28 mouse cellular contexts compared by ENCODE assay signal in genomic region chr17:71096557-71097208, GRCm38 (mm10).
DNase-seq lines count a peak whose midpoint lies in the region; ATAC-seq and TF ChIP-seq lines count a peak whose summit lies in the region.
"Had no signal": no experiment of that assay in that cellular context is flagged by ENCODE, and none has a peak within 500 bp of the region (broad histone marks: within the 10 kb centered on the region; RNA-seq: fewer than 3 reads in every experiment).

No protein-coding gene starts in this region.

- no peak for TF ChIP-seq POLR2A in liver, adult 2 months (IDR thresholded peaks at IDR 0.05; ENCODE audit: extremely low read depth, insufficient read depth, low read length)
- TF ChIP-seq POLR2A in small intestine, adult 2 months (IDR thresholded peaks at IDR 0.05; ENCODE audit: low read depth, low read length) = no peak

- H3K4me3 ChIP-seq in heart, embryonic 15.5 days = no peak overlapping the region
- no peak overlapping the region for H3K4me3 ChIP-seq in heart, embryonic 11.5 days (ENCODE audit: low read depth, low read length)
- H3K4me3 ChIP-seq in liver, adult 2 months (ENCODE audit: insufficient read depth, low read depth, low read length) = no peak overlapping the region
- H3K4me3 ChIP-seq in small intestine, adult 2 months (ENCODE audit: low read depth, low read length) = no peak overlapping the region
- H3K4me3 ChIP-seq: embryonic facial prominence, embryonic 10.5 days; embryonic facial prominence, embryonic 15.5 days; forebrain, embryonic 12.5 days; heart, embryonic 10.5 days; limb, embryonic 10.5 days; limb, embryonic 15.5 days; midbrain, embryonic 10.5 days; myocyte; neural tube, embryonic 12.5 days had no signal

- no peaks in the 10 kb centered on the region for H3K9me3 ChIP-seq in heart, embryonic 15.5 days (replicated peaks)
- H3K9me3 ChIP-seq in heart, embryonic 11.5 days (replicated peaks; ENCODE audit: control insufficient read depth, low read length) = no peaks in the 10 kb centered on the region
- H3K9me3 ChIP-seq: embryonic facial prominence, embryonic 10.5 days; embryonic facial prominence, embryonic 15.5 days; forebrain, embryonic 12.5 days; heart, embryonic 10.5 days; limb, embryonic 10.5 days; limb, embryonic 15.5 days; midbrain, embryonic 10.5 days; neural tube, embryonic 12.5 days had no signal

- H3K4me2 ChIP-seq in heart, embryonic 15.5 days = no peak overlapping the region
- no peak overlapping the region for H3K4me2 ChIP-seq in heart, embryonic 11.5 days
- H3K4me2 ChIP-seq: embryonic facial prominence, embryonic 15.5 days; forebrain, embryonic 12.5 days; hindbrain, embryonic 14.5 days; limb, embryonic 15.5 days; neural tube, embryonic 12.5 days had no signal

- ATAC-seq in heart, embryonic 15.5 days (replicated peaks; ENCODE audit: insufficient number of reproducible peaks, insufficient read depth, low FRiP score, low read depth) = no peak
- no peak for ATAC-seq in heart, embryonic 11.5 days (replicated peaks; ENCODE audit: insufficient number of reproducible peaks, low FRiP score, low TSS enrichment)
- ATAC-seq in megakaryocyte, adult 5-6 weeks (ENCODE audit: poor library complexity, severe bottlenecking) = peak; percentile 19; the same call in 1 of the 2 replicates
- ATAC-seq: forebrain, postnatal 0 days; midbrain, embryonic 16.5 days had no signal

- H3K36me3 ChIP-seq in heart, embryonic 15.5 days = peaks cover 38% of the 10 kb centered on the region
- H3K36me3 ChIP-seq in heart, embryonic 11.5 days (ENCODE audit: control insufficient read depth, insufficient read depth, low read length) = peaks cover 7% of the 10 kb centered on the region; the same call in 1 of the 2 replicates
- no peaks in the 10 kb centered on the region for H3K36me3 ChIP-seq in liver, adult 2 months (ENCODE audit: control insufficient read depth, insufficient read depth, low read length)
- no peaks in the 10 kb centered on the region for H3K36me3 ChIP-seq in small intestine, adult 2 months (ENCODE audit: control insufficient read depth, insufficient read depth, low read length)
- H3K36me3 ChIP-seq: embryonic facial prominence, embryonic 10.5 days; embryonic facial prominence, embryonic 15.5 days; forebrain, embryonic 12.5 days; limb, embryonic 10.5 days; limb, embryonic 15.5 days; midbrain, embryonic 10.5 days; neural tube, embryonic 12.5 days had no signal

- H3K79me2 ChIP-seq in liver, adult 2 months (ENCODE audit: control insufficient read depth, insufficient read depth, low read length) = no peaks in the 10 kb centered on the region

- peaks cover 26% of the 10 kb centered on the region for H3K4me1 ChIP-seq in heart, embryonic 15.5 days (replicated peaks)
- H3K4me1 ChIP-seq in heart, embryonic 11.5 days (ENCODE audit: control insufficient read depth, insufficient read depth, low read length) = no peaks in the 10 kb centered on the region
- H3K4me1 ChIP-seq in liver, adult 2 months (ENCODE audit: control insufficient read depth, insufficient read depth, low read length) = peaks cover 25% of the 10 kb centered on the region
- peaks cover 41% of the 10 kb centered on the region for H3K4me1 ChIP-seq in small intestine, adult 2 months (ENCODE audit: control insufficient read depth, insufficient read depth, insufficient read length, low read length)
- H3K4me1 ChIP-seq: embryonic facial prominence, embryonic 15.5 days; forebrain, embryonic 12.5 days; heart, embryonic 10.5 days; neural tube, embryonic 12.5 days had no signal

- no peak for TF ChIP-seq CTCF in liver, adult 2 months (IDR thresholded peaks at IDR 0.05; ENCODE audit: low read depth, low read length)
- TF ChIP-seq CTCF in small intestine, adult 2 months (IDR thresholded peaks at IDR 0.05; ENCODE audit: extremely low read depth, insufficient read length, insufficient replicate concordance, low read depth, low read length) = no peak

- H3K27me3 ChIP-seq in heart, embryonic 15.5 days = no peaks in the 10 kb centered on the region
- H3K27me3 ChIP-seq in heart, embryonic 11.5 days (ENCODE audit: control insufficient read depth, insufficient read depth, low read length) = no peaks in the 10 kb centered on the region
- H3K27me3 ChIP-seq in liver, adult 2 months (ENCODE audit: control insufficient read depth, insufficient read depth, low read length) = no peaks in the 10 kb centered on the region
- H3K27me3 ChIP-seq in small intestine, adult 2 months (ENCODE audit: control insufficient read depth, insufficient read depth, low read length) = no peaks in the 10 kb centered on the region
- H3K27me3 ChIP-seq: embryonic facial prominence, embryonic 15.5 days; forebrain, embryonic 12.5 days; limb, embryonic 15.5 days; neural tube, embryonic 12.5 days had no signal

- H3K9ac ChIP-seq in heart, embryonic 15.5 days = no peak overlapping the region
- H3K9ac ChIP-seq in heart, embryonic 11.5 days (ENCODE audit: low read depth, low read length) = no peak overlapping the region
- peak overlapping the region; percentile 36; the same call in 1 of the 2 replicates for H3K9ac ChIP-seq in liver, adult 2 months (ENCODE audit: low read depth, low read length)
- H3K9ac ChIP-seq: embryonic facial prominence, embryonic 15.5 days; forebrain, embryonic 12.5 days; forebrain, postnatal 0 days; hindbrain, embryonic 14.5 days; limb, embryonic 15.5 days; neural tube, embryonic 12.5 days had no signal

- peak overlapping the region; percentile 34 for H3K27ac ChIP-seq in heart, embryonic 15.5 days
- no peak overlapping the region for H3K27ac ChIP-seq in heart, embryonic 11.5 days (ENCODE audit: low read depth, low read length)
- H3K27ac ChIP-seq in liver, adult 2 months (replicated peaks; ENCODE audit: insufficient read depth, low read depth, low read length) = peak overlapping the region; percentile 85
- H3K27ac ChIP-seq in small intestine, adult 2 months (ENCODE audit: insufficient read depth, low read depth, low read length) = peak overlapping the region; percentile 83; the same call in 1 of the 2 replicates
- H3K27ac ChIP-seq: embryonic facial prominence, embryonic 10.5 days; embryonic facial prominence, embryonic 15.5 days; forebrain, embryonic 12.5 days; heart, embryonic 10.5 days; hindbrain, embryonic 14.5 days; kidney, postnatal 0 days; limb, embryonic 10.5 days; limb, embryonic 15.5 days; macrophage; midbrain, embryonic 10.5 days; neural tube, embryonic 12.5 days had no signal

- peak; percentile 93 for DNase-seq in liver, adult 2 months (ENCODE audit: extremely low read depth, low read depth, low spot score)
- no peak for DNase-seq in liver
- no peak for DNase-seq in frontal cortex, postnatal 25 days (ENCODE audit: low spot score in 2 of 2)
- DNase-seq: adrenal gland, adult 8-10 months; B cell, adult 2 months; cerebellum, adult 8-10 months; forebrain, postnatal 0 days; gastrocnemius, postnatal 36 days; right cerebral cortex, adult 18-20 months; thymus, adult 2 months; thymus, postnatal 36 days had no signal

- 78% methylated on average over 8 of the region's 8 CpGs for WGBS in heart, embryonic 15.5 days
- WGBS in heart, embryonic 11.5 days (ENCODE audit: insufficient replicate concordance) = 82% methylated on average over 8 of the region's 8 CpGs
- whole genome bisulfite sequencing in liver, adult 2 months = 30% methylated on average over 8 of the region's 8 CpGs
- 24% methylated on average over 8 of the region's 8 CpGs for WGBS in small intestine, adult 2 months
